Mouse (Mus musculus) heart, postnatal 10 days (tissue): ENCODE results near the gene Impdh1. TPM values are rescaled to one million over a fixed set of nuclear protein-coding genes. Genes with fewer than 3 reads are reported as not detected.

Experiments used
- DNase-seq, 2 experiments: peaks; one replicate each; pipeline ENCODE4 v3.0.0; 2021
- intact Hi-C: fragments of 180-260 bp; cut with DNase I; formaldehyde crosslinking; loops from one replicate; pipeline ENCODE4 v1.15.1; 2025
- total RNA-seq, 2 experiments: library from RNA; stranded (reverse); gene quantifications; 2 replicates each; pipeline ENCODE4 v1.2.3; 2021

Gene Impdh1
- total RNA-seq, 2 experiments from 2014 or later, result 35.2 to 41.5 TPM

GRCm38 (mm10) chr6:29214245-29214644 lies 1.9 kb downstream of the Impdh1 start:
- intact Hi-C loops, result no loop called here
- peak; percentile 55 to 60 for DNase-seq

- no peak for DNase-seq
- intact Hi-C loops, result no loop called here
Measured at GRCm38 (mm10) chr6:29213436-29213835, 2.7 kb downstream of the Impdh1 start.

GRCm38 (mm10) chr6:29211806-29212492 lies 4.2 kb downstream of the Impdh1 start:
- peak; percentile 81 to 85 for DNase-seq
- intact Hi-C loops, result no loop called here

GRCm38 (mm10) chr6:29211146-29211545 lies 5.0 kb downstream of the Impdh1 start:
- no peak for DNase-seq
- intact Hi-C loops, result no loop called here

GRCm38 (mm10) chr6:29210231-29210936 lies 5.8 kb downstream of the Impdh1 start:
- no peak for DNase-seq
- intact Hi-C loops, result no loop called here

GRCm38 (mm10) chr6:29208178-29208577 lies 8.0 kb downstream of the Impdh1 start:
- intact Hi-C loops, result no loop called here
- DNase-seq, result no peak

GRCm38 (mm10) chr6:29207017-29207416 lies 9.1 kb downstream of the Impdh1 start:
- DNase-seq, result no peak
- intact Hi-C loops, result no loop called here

GRCm38 (mm10) chr6:29206006-29206405 lies 10.2 kb downstream of the Impdh1 start:
- intact Hi-C loops, result no loop called here
- DNase-seq, result no peak

- intact Hi-C loops, result loop anchor here (1.0 kb wide), 2 partner anchors 35 to 74 kb away; partner anchors contain the start of gene Fam71f2
- DNase-seq, result peak; percentile 68 to 83
Measured at GRCm38 (mm10) chr6:29204932-29205614, 11.1 kb downstream of the Impdh1 start.

GRCm38 (mm10) chr6:29203861-29204585 lies 12.1 kb downstream of the Impdh1 start:
- intact Hi-C loops, result no loop called here
- DNase-seq, result no peak

GRCm38 (mm10) chr6:29203096-29203495 lies 13.1 kb downstream of the Impdh1 start:
- intact Hi-C loops, result no loop called here
- no peak for DNase-seq

- no peak for DNase-seq
- intact Hi-C loops, result no loop called here
Measured at GRCm38 (mm10) chr6:29201988-29202387, 14.2 kb downstream of the Impdh1 start.

- no peak for DNase-seq
- intact Hi-C loops, result no loop called here
Measured at GRCm38 (mm10) chr6:29201341-29201740, 14.8 kb downstream of the Impdh1 start.

GRCm38 (mm10) chr6:29200496-29200895 lies 15.7 kb downstream of the Impdh1 start:
- intact Hi-C loops, result no loop called here
- peak in 1 of 2 experiments; percentile 3 for DNase-seq

- DNase-seq, result peak in 1 of 2 experiments; percentile 6
- intact Hi-C loops, result no loop called here
Measured at GRCm38 (mm10) chr6:29199223-29199855, 16.8 kb downstream of the Impdh1 start.

- DNase-seq, result peak; percentile 93 to 97
- intact Hi-C loops, result loop anchor here (1.0 kb wide), 2 partner anchors 27 to 32 kb away; no protein-coding TSS in a partner anchor
Measured at GRCm38 (mm10) chr6:29198309-29199222, 17.6 kb downstream of the Impdh1 start.

- peak; percentile 53 to 59 for DNase-seq
- intact Hi-C loops, result no loop called here
Measured at GRCm38 (mm10) chr6:29195846-29196698, 20.1 kb downstream of the Impdh1 start.

- intact Hi-C loops, result no loop called here
- DNase-seq, result no peak
Measured at GRCm38 (mm10) chr6:29195146-29195545, 21.0 kb downstream of the Impdh1 start.
